Comparison of ENCODE assay signal across 7 mouse cellular contexts in genomic region chrX:139684775-139685695, GRCm38 (mm10). TPM values are rescaled to one million over a fixed set of nuclear protein-coding genes. Genes with fewer than 3 reads are reported as not detected.
DNase-seq lines count a peak whose midpoint lies in the region; ATAC-seq and TF ChIP-seq lines count a peak whose summit lies in the region.

Gene Tbc1d8b, plus strand, starts transcription at chrX:139684996.

- H3K27ac ChIP-seq in embryonic facial prominence, embryonic 14.5 days (replicated peaks; ENCODE audit: low read depth, low read length), result peak within 1 kb of the TSS; percentile 39
- peak within 1 kb of the TSS; percentile 78 for H3K27ac ChIP-seq in heart, adult 2 months
- H3K27ac ChIP-seq in limb, embryonic 13.5 days, result no peak within 1 kb of the TSS
- no peak within 1 kb of the TSS for H3K27ac ChIP-seq in midbrain, embryonic 16.5 days (ENCODE audit: low read length)

- DNase-seq in adrenal gland, postnatal 36 days, result peak; percentile 78 to 84
- DNase-seq in embryonic facial prominence, embryonic 14.5 days (ENCODE audit: low spot score), result peak; percentile 97
- peak; percentile 80 to 88 for DNase-seq in heart, adult 2 months
- DNase-seq in kidney, adult 8-10 months, result peak; percentile 86 to 90
- peak; percentile 45 to 58 for DNase-seq in spleen, postnatal 10 days (ENCODE audit: low spot score in 2 of 2)

- no peak for TF ChIP-seq CTCF in heart, adult 2 months (IDR thresholded peaks at IDR 0.05)

- H3K9me3 ChIP-seq in embryonic facial prominence, embryonic 14.5 days (ENCODE audit: control insufficient read depth, low read length), result no peaks in the 10 kb centered on the region
- no peaks in the 10 kb centered on the region for H3K9me3 ChIP-seq in limb, embryonic 13.5 days
- H3K9me3 ChIP-seq in midbrain, embryonic 16.5 days (replicated peaks; ENCODE audit: control insufficient read depth, low read length, poor library complexity, severe bottlenecking), result no peaks in the 10 kb centered on the region

- H3K36me3 ChIP-seq in embryonic facial prominence, embryonic 14.5 days (ENCODE audit: control insufficient read depth, insufficient read depth, low read length), result no peaks in the 10 kb centered on the region
- no peaks in the 10 kb centered on the region for H3K36me3 ChIP-seq in heart, adult 2 months (ENCODE audit: control insufficient read depth, insufficient read depth, low read length)
- H3K36me3 ChIP-seq in limb, embryonic 13.5 days, result no peaks in the 10 kb centered on the region
- H3K36me3 ChIP-seq in midbrain, embryonic 16.5 days (ENCODE audit: control insufficient read depth, insufficient read depth, low read length), result no peaks in the 10 kb centered on the region

- peak within 1 kb of the TSS; percentile 62 for H3K4me2 ChIP-seq in embryonic facial prominence, embryonic 14.5 days (ENCODE audit: low read depth, low read length)
- H3K4me2 ChIP-seq in limb, embryonic 13.5 days (replicated peaks), result peak within 1 kb of the TSS; percentile 63
- H3K4me2 ChIP-seq in midbrain, embryonic 16.5 days (ENCODE audit: low read length), result peak within 1 kb of the TSS; percentile 79

- no peaks in the 10 kb centered on the region for H3K4me1 ChIP-seq in embryonic facial prominence, embryonic 14.5 days (ENCODE audit: control insufficient read depth, insufficient read depth, low read length)
- H3K4me1 ChIP-seq in heart, adult 2 months (ENCODE audit: control insufficient read depth, insufficient read depth, low read length), result no peaks in the 10 kb centered on the region
- H3K4me1 ChIP-seq in limb, embryonic 13.5 days, result no peaks in the 10 kb centered on the region
- H3K4me1 ChIP-seq in midbrain, embryonic 16.5 days (ENCODE audit: control insufficient read depth, insufficient read depth, low read length), result no peaks in the 10 kb centered on the region

- intact Hi-C loops in heart, adult 2 months (cut with DNase I), result no loop called here

- no peak for TF ChIP-seq EP300 in heart, adult 2 months (IDR thresholded peaks at IDR 0.05; ENCODE audit: insufficient read depth, low read depth, low read length)

- H3K4me3 ChIP-seq in embryonic facial prominence, embryonic 14.5 days (ENCODE audit: low read depth, low read length), result peak within 1 kb of the TSS; percentile 55
- H3K4me3 ChIP-seq in heart, adult 2 months, result peak within 1 kb of the TSS; percentile 63
- H3K4me3 ChIP-seq in limb, embryonic 13.5 days, result peak within 1 kb of the TSS; percentile 55
- peak within 1 kb of the TSS; percentile 47 for H3K4me3 ChIP-seq in midbrain, embryonic 16.5 days (ENCODE audit: low read depth, low read length)

- WGBS in embryonic facial prominence, embryonic 14.5 days, result 12% methylated on average over 38 of the region's 43 CpGs
- WGBS in heart, adult 2 months, result 9% methylated on average over 43 of the region's 43 CpGs
- 14% methylated on average over 43 of the region's 43 CpGs for WGBS in limb, embryonic 13.5 days
- 17% methylated on average over 43 of the region's 43 CpGs for WGBS in midbrain, embryonic 16.5 days

- H3K27me3 ChIP-seq in embryonic facial prominence, embryonic 14.5 days (replicated peaks; ENCODE audit: control insufficient read depth, insufficient read depth, low read length), result no peaks in the 10 kb centered on the region
- no peaks in the 10 kb centered on the region for H3K27me3 ChIP-seq in heart, adult 2 months (ENCODE audit: control insufficient read depth, insufficient read depth, low read length)
- peaks cover 14% of the 10 kb centered on the region for H3K27me3 ChIP-seq in limb, embryonic 13.5 days
- no peaks in the 10 kb centered on the region; the same call in 1 of the 2 replicates for H3K27me3 ChIP-seq in midbrain, embryonic 16.5 days (ENCODE audit: control insufficient read depth, insufficient read depth, low read depth, low read length)

- peak within 1 kb of the TSS; percentile 65 for H3K9ac ChIP-seq in embryonic facial prominence, embryonic 14.5 days (ENCODE audit: low read depth, low read length)
- H3K9ac ChIP-seq in heart, adult 2 months (ENCODE audit: low read depth, low read length), result peak within 1 kb of the TSS; percentile 63
- peak within 1 kb of the TSS; percentile 66 for H3K9ac ChIP-seq in limb, embryonic 13.5 days
- H3K9ac ChIP-seq in midbrain, embryonic 16.5 days (ENCODE audit: low read depth, low read length), result peak within 1 kb of the TSS; percentile 58

- peak; percentile 99 for ATAC-seq in embryonic facial prominence, embryonic 14.5 days (ENCODE audit: low read depth)
- ATAC-seq in limb, embryonic 13.5 days (ENCODE audit: low FRiP score, low read depth), result peak; percentile 99
- peak; percentile 100 for ATAC-seq in midbrain, embryonic 16.5 days

- TF ChIP-seq POLR2A in heart, adult 2 months (IDR thresholded peaks at IDR 0.05; ENCODE audit: insufficient read depth, low read depth, low read length), result peak; percentile 64

- H3K79me2 ChIP-seq in heart, adult 2 months (replicated peaks; ENCODE audit: control insufficient read depth, insufficient read depth, low read length), result no peaks in the 10 kb centered on the region

RNA-seq across cellular contexts. Expression of gene Tbc1d8b, which starts in this region (rescaled TPM):
- total RNA-seq in adrenal gland, postnatal 36 days (2021), result 10 to 100 TPM in 1 of 2 experiments, 1 to 10 TPM in 1; 8.3 to 11.7 TPM
- polyA plus RNA-seq in embryonic facial prominence, embryonic 14.5 days (2014; fragmentation: Nextera tagmentation; extraction: Ambion mirVana), result 2.5 and 2.8 TPM in 2 replicates
- total RNA-seq in heart, adult 2 months (2021), result 1 to 10 TPM; 4.9 to 6.3 TPM
- 1.2 and 3.2 TPM in 2 replicates for polyA plus RNA-seq in heart, adult 2 months (2012; rRNA removed)
- 3.2 and 3.8 TPM in 2 replicates for polyA plus RNA-seq in limb, embryonic 13.5 days (2015; fragmentation: Nextera tagmentation; extraction: Ambion mirVana)
- polyA plus RNA-seq in midbrain, embryonic 16.5 days (2015; fragmentation: Nextera tagmentation; extraction: Ambion mirVana), result 0.31 and 0.39 TPM in 2 replicates

Comparison
In these comparisons a context has a peak if more than half of its experiments do, and no peak if none do; other contexts are left out.
1. Peak in ATAC-seq, H3K4me3 ChIP-seq, H3K9ac ChIP-seq and H3K4me2 ChIP-seq in midbrain, embryonic 16.5 days; RNA of the gene not detected or under 1 TPM.
2. H3K27ac ChIP-seq: peak in embryonic facial prominence, embryonic 14.5 days (single experiment) and heart, adult 2 months (single experiment); none in limb, embryonic 13.5 days (single experiment) and midbrain, embryonic 16.5 days (single experiment).
3. Peak in every context shown above with its lines, with median percentiles within 50 percentile points of each other: DNase-seq, ATAC-seq, H3K4me2 ChIP-seq, H3K4me3 ChIP-seq and H3K9ac ChIP-seq.